Mouse (Mus musculus): ENCODE data around the gene Eif3k.
"Not testable (repeated sequence)": the region's sequence is repeated elsewhere in the genome, so short reads cannot be mapped to it uniquely, and the experiment has no call there.

The Eif3k gene

GRCm38 (mm10) chr7:28990766-28991273 is 9.2 kb upstream of the Eif3k start:
- in situ Hi-C loops (cut with MseI, MboI) = loop anchor here in 1 of 2 experiments (5.0 kb wide), 1 partner anchor 36 kb away; no protein-coding TSS in a partner anchor

GRCm38 (mm10) chr7:28985207-28985606 is 3.5 kb upstream of the Eif3k start:
- in situ Hi-C loops (cut with MseI, MboI) = no loop called here

- in situ Hi-C loops (cut with MseI, MboI) = no loop called here
These were observed 2.8 kb upstream of the Eif3k start for GRCm38 (mm10) chr7:28984452-28984851.

GRCm38 (mm10) chr7:28983849-28984248 is 2.2 kb upstream of the Eif3k start:
- in situ Hi-C loops (cut with MseI, MboI) = no loop called here

- in situ Hi-C loops (cut with MseI, MboI) = no loop called here
These were observed 1.5 kb upstream of the Eif3k start for GRCm38 (mm10) chr7:28983141-28983564.

GRCm38 (mm10) chr7:28982274-28983013 is 780 bp upstream of the Eif3k start:
- in situ Hi-C loops (cut with MseI, MboI) = no loop called here

GRCm38 (mm10) chr7:28977556-28977955 is 4.1 kb downstream of the Eif3k start:
- in situ Hi-C loops (cut with MseI, MboI) = no loop called here

- in situ Hi-C loops (cut with MseI, MboI) = no loop called here
These were observed 8.6 kb downstream of the Eif3k start for GRCm38 (mm10) chr7:28973025-28973424.

GRCm38 (mm10) chr7:28972542-28972985 is 9.1 kb downstream of the Eif3k start:
- in situ Hi-C loops (cut with MseI, MboI) = no loop called here

- in situ Hi-C loops (cut with MseI, MboI) = no loop called here
These were observed 9.8 kb downstream of the Eif3k start for GRCm38 (mm10) chr7:28971770-28972269.

GRCm38 (mm10) chr7:28971029-28971428 is 10.6 kb downstream of the Eif3k start:
- in situ Hi-C loops (cut with MseI, MboI) = no loop called here

GRCm38 (mm10) chr7:28969672-28970394 is 11.8 kb downstream of the Eif3k start:
- in situ Hi-C loops (cut with MseI, MboI) = no loop called here

GRCm38 (mm10) chr7:28969271-28969670 is 12.4 kb downstream of the Eif3k start:
- in situ Hi-C loops (cut with MseI, MboI) = no loop called here

GRCm38 (mm10) chr7:28968120-28968519 is 13.5 kb downstream of the Eif3k start:
- in situ Hi-C loops (cut with MseI, MboI) = not testable (repeated sequence)

GRCm38 (mm10) chr7:28966751-28967505 is 14.7 kb downstream of the Eif3k start:
- in situ Hi-C loops (cut with MseI, MboI) = no loop called here

GRCm38 (mm10) chr7:28966181-28966580 is 15.5 kb downstream of the Eif3k start:
- in situ Hi-C loops (cut with MseI, MboI) = no loop called here

- in situ Hi-C loops (cut with MseI, MboI) = no loop called here
These were observed 16.3 kb downstream of the Eif3k start for GRCm38 (mm10) chr7:28965346-28965840.

GRCm38 (mm10) chr7:28963399-28963923 is 18.2 kb downstream of the Eif3k start:
- in situ Hi-C loops (cut with MseI, MboI) = no loop called here

GRCm38 (mm10) chr7:28961927-28962670 is 19.6 kb downstream of the Eif3k start, which contains the start of gene Actn4:
TSS of gene Actn4 (minus strand) at chr7:28962340.
- in situ Hi-C loops (cut with MseI, MboI) = no loop called here

GRCm38 (mm10) chr7:28961584-28961926 is 20.1 kb downstream of the Eif3k start:
- in situ Hi-C loops (cut with MseI, MboI) = no loop called here

Data from mouse trophoblast stem cell (cell line).